Mouse (Mus musculus) gastrocnemius, postnatal 10 days (tissue): ENCODE measurements around the gene Impdh2. TPM values are rescaled to one million over a fixed set of nuclear protein-coding genes. Genes with fewer than 3 reads are reported as not detected.

Source experiments
- DNase-seq: peaks from one replicate; pipeline ENCODE4 v3.0.0; 2021; ENCODE audit warnings: mixed read lengths
- long read RNA-seq, 2 experiments: library from polyadenylated mRNA; stranded (forward); transcript quantifications; one replicate each; pipeline ENCODE4 v2.0.0; 2021
- total RNA-seq, 2 experiments: library from RNA; stranded (reverse); gene quantifications; 2 replicates each; pipeline ENCODE4 v1.2.3; 2021

Gene Impdh2
- 10 to 100 TPM; 57.2 to 76.4 TPM for total RNA-seq
- long read RNA-seq, experiment 1, transcript Impdh2-201 (14 exons, 1,858 nt), result major isoform, 39 of 74 reads
- long read RNA-seq, experiment 1, partial matches to known transcripts, result 5 of 74 reads
- long read RNA-seq, experiment 1, other reads (novel, unspliced or antisense), result 30 of 74 reads
- long read RNA-seq, experiment 2, transcript Impdh2-201 (14 exons, 1,858 nt), result major isoform, 28 of 62 reads
- long read RNA-seq, experiment 2, partial matches to known transcripts, result 6 of 62 reads
- long read RNA-seq, experiment 2, other reads (novel, unspliced or antisense), result 28 of 62 reads

- peak; percentile 92 for DNase-seq
These were observed at the start of gene Impdh2 for GRCm38 (mm10) chr9:108560227-108560841. Gene Impdh2 (plus strand): TSS chr9:108560286.

GRCm38 (mm10) chr9:108516380-108517251 lies 43.5 kb upstream of the Impdh2 start, which contains the start of gene Qrich1:
Gene Qrich1 (plus strand): TSS chr9:108516806.
- DNase-seq, result peak; percentile 91

GRCm38 (mm10) chr9:108517253-108517930 lies 42.7 kb upstream of the Impdh2 start:
- DNase-seq, result peak; percentile 80

- DNase-seq, result no peak
These were observed 42.2 kb upstream of the Impdh2 start for GRCm38 (mm10) chr9:108517931-108518332.

GRCm38 (mm10) chr9:108521604-108522003 lies 38.5 kb upstream of the Impdh2 start:
- DNase-seq, result no peak

- no peak for DNase-seq
These were observed 36.7 kb upstream of the Impdh2 start for GRCm38 (mm10) chr9:108523341-108523740.

- DNase-seq, result no peak
These were observed 34.7 kb upstream of the Impdh2 start for GRCm38 (mm10) chr9:108525400-108525799.

- DNase-seq, result no peak
These were observed 29.1 kb upstream of the Impdh2 start for GRCm38 (mm10) chr9:108530954-108531353.

GRCm38 (mm10) chr9:108531496-108531895 lies 28.6 kb upstream of the Impdh2 start:
- no peak for DNase-seq

- DNase-seq, result no peak
These were observed 19.2 kb upstream of the Impdh2 start for GRCm38 (mm10) chr9:108540846-108541245.

GRCm38 (mm10) chr9:108545986-108546385 lies 14.1 kb upstream of the Impdh2 start:
- no peak for DNase-seq

GRCm38 (mm10) chr9:108546875-108547274 lies 13.2 kb upstream of the Impdh2 start:
- DNase-seq, result no peak

- DNase-seq, result no peak
These were observed 917 bp upstream of the Impdh2 start for GRCm38 (mm10) chr9:108559169-108559568.

- DNase-seq, result no peak
These were observed 3.6 kb downstream of the Impdh2 start for GRCm38 (mm10) chr9:108563671-108564070.

GRCm38 (mm10) chr9:108564131-108564530 lies 4.0 kb downstream of the Impdh2 start:
- DNase-seq, result no peak

- no peak for DNase-seq
These were observed 6.1 kb downstream of the Impdh2 start for GRCm38 (mm10) chr9:108565881-108566814.

- peak; percentile 95 for DNase-seq
These were observed 7.0 kb downstream of the Impdh2 start, which contains the start of gene Ndufaf3 for GRCm38 (mm10) chr9:108566815-108567776. Gene Ndufaf3 (minus strand): TSS chr9:108567434.

- no peak for DNase-seq
These were observed 7.9 kb downstream of the Impdh2 start for GRCm38 (mm10) chr9:108567931-108568419.

GRCm38 (mm10) chr9:108568511-108568921 lies 8.4 kb downstream of the Impdh2 start:
- DNase-seq, result no peak
